Mouse (Mus musculus): ENCODE results near the gene Ndufs6. TPM values are rescaled to one million over a fixed set of nuclear protein-coding genes. Genes with fewer than 3 reads are reported as not detected.

Gene Ndufs6
- polyA plus RNA-seq, 1 experiment from 2014 or later, result 327 TPM

DNA sequence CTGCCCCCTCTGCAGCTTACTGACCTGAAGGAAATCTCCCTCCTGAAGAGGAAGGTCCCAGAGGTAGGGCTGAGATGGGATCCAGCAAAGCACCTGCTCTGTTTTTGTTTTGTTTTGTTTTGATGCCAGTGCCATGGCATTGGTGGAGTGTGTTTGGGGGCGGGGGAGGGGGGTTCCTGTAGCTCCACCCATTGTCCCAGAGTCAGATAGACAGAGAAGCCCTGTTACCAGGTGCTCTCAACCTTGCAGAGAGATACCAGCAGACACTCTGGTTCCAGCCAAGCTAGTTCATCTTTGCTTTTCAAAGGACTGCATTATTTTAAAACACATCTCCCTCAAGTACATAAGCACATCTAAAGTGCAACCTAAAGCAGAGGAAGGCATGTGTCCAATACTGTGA, 54.8 kb downstream of the Ndufs6 start:
- WGBS, result 27% methylated on average over 1 of the region's 1 CpGs
- H3K9ac ChIP-seq (ENCODE audit: low read length), result no peak overlapping the region
- ATAC-seq (replicated peaks; ENCODE audit: low FRiP score), result no peak
- no peak overlapping the region for H3K27ac ChIP-seq (ENCODE audit: low read depth, low read length)
- peaks cover 2% of the 10 kb centered on the region; the same call in 1 of the 2 replicates for H3K4me1 ChIP-seq (replicated peaks; ENCODE audit: control insufficient read depth, insufficient read depth, low read length)
- no peak for DNase-seq (ENCODE audit: low spot score)
- H3K4me3 ChIP-seq (ENCODE audit: low read depth, low read length), result no peak overlapping the region
- H3K27me3 ChIP-seq (ENCODE audit: control insufficient read depth, insufficient read depth, low read length), result peaks cover 63% of the 10 kb centered on the region
- no peaks in the 10 kb centered on the region for H3K36me3 ChIP-seq (ENCODE audit: control insufficient read depth, insufficient read depth, low read length)
- H3K4me2 ChIP-seq (ENCODE audit: low read depth, low read length, severe bottlenecking), result no peak overlapping the region
- no peaks in the 10 kb centered on the region for H3K9me3 ChIP-seq (ENCODE audit: control insufficient read depth, low read length)

DNA sequence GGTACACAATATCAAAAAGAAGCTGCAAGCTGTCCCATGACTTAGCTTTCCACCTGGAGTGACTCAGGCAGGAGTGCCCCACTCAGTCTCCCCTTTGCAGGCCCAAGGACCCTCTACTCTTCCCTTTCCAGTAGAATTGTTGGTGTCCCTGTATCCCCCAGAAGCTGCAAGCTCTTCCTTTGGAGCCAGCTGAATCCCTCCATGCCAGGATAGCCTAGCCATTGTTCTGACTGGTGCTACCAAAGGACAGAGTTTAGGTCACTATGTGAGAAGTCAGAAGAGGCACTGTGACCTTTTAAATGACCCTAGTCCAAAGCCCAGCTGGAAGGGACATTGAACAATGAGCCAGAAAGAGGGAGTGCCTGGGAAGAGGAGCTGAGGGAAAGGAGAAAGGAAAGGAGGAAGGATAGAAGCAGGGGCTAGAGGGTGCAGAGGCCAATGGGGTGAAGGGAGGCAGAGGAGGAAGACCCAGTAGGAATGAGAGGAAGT, 55.5 kb downstream of the Ndufs6 start:
- Histone ChIP-seq H3K27me3 (ENCODE audit: control insufficient read depth, insufficient read depth, low read length) (peaks cover 70% of the 10 kb centered on the region), H3K27ac (ENCODE audit: low read depth, low read length) (no peak overlapping the region), H3K9ac (ENCODE audit: low read length) (no peak overlapping the region), H3K4me1 (replicated peaks; ENCODE audit: control insufficient read depth, insufficient read depth, low read length) (peaks cover 2% of the 10 kb centered on the region; the same call in 1 of the 2 replicates), H3K4me2 (ENCODE audit: low read depth, low read length, severe bottlenecking) (no peak overlapping the region), H3K36me3 (ENCODE audit: control insufficient read depth, insufficient read depth, low read length) (no peaks in the 10 kb centered on the region), H3K9me3 (ENCODE audit: control insufficient read depth, low read length) (no peaks in the 10 kb centered on the region), H3K4me3 (ENCODE audit: low read depth, low read length) (no peak overlapping the region)
- DNase-seq (ENCODE audit: low spot score), result no peak
- ATAC-seq (replicated peaks; ENCODE audit: low FRiP score), result no peak

DNA sequence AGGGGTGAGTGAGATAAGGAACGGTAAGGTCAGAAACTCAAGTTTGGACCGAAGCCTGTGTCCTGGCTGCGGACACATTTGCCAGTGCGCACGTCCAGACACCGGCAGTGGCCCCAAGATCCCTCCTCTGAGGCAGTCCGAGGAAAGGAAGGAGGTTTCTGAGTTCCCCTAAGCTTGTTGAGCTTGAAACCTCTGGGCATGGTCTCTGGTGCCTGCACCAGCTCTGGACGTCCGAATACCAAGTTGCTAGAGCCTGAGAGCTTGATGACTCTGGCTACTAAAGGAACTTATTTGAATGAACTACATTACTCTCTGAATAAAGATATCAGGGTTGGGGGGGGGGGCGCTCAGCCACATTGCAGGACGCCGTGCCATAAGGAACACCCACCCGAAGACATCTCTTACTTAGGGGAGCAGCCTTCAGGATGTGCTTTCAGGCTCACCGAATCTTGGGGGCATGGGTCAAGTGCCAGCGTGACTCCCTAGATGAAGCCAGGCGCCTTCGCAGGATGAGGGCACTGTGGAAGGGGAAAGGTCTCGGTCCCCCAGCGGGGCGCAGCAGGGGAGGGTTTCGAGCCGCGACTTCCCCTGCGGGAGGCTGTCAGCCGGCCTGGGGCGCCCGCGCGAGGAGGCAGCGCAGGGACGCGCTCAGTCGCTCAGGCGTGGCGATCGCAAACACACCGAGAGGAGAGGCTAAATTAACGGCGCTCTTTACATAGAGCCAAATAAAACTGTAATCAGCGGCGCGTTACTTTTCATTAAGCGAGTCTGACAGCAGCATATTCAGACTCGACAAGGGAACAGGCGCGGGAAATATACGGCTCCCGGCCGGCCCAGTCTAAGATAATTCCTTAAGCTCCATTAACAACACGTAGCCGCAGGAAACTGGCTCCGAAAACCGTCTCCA, 56.8 kb downstream of the Ndufs6 start:
- DNase-seq (ENCODE audit: low spot score) (no peak), ATAC-seq (replicated peaks; ENCODE audit: low FRiP score) (no peak)
- no peaks in the 10 kb centered on the region for H3K9me3 ChIP-seq (ENCODE audit: control insufficient read depth, low read length)
- no peak overlapping the region for H3K27ac ChIP-seq (ENCODE audit: low read depth, low read length)
- no peaks in the 10 kb centered on the region for H3K36me3 ChIP-seq (ENCODE audit: control insufficient read depth, insufficient read depth, low read length)
- H3K9ac ChIP-seq (ENCODE audit: low read length), result no peak overlapping the region
- peaks cover 2% of the 10 kb centered on the region; the same call in 1 of the 2 replicates for H3K4me1 ChIP-seq (replicated peaks; ENCODE audit: control insufficient read depth, insufficient read depth, low read length)
- H3K4me2 ChIP-seq (ENCODE audit: low read depth, low read length, severe bottlenecking), result peak overlapping the region; percentile 33
- under 1% methylated on average over 53 of the region's 53 CpGs for WGBS
- H3K4me3 ChIP-seq (ENCODE audit: low read depth, low read length), result peak overlapping the region; percentile 8; the same call in 1 of the 2 replicates
- peaks cover 82% of the 10 kb centered on the region for H3K27me3 ChIP-seq (ENCODE audit: control insufficient read depth, insufficient read depth, low read length)

DNA sequence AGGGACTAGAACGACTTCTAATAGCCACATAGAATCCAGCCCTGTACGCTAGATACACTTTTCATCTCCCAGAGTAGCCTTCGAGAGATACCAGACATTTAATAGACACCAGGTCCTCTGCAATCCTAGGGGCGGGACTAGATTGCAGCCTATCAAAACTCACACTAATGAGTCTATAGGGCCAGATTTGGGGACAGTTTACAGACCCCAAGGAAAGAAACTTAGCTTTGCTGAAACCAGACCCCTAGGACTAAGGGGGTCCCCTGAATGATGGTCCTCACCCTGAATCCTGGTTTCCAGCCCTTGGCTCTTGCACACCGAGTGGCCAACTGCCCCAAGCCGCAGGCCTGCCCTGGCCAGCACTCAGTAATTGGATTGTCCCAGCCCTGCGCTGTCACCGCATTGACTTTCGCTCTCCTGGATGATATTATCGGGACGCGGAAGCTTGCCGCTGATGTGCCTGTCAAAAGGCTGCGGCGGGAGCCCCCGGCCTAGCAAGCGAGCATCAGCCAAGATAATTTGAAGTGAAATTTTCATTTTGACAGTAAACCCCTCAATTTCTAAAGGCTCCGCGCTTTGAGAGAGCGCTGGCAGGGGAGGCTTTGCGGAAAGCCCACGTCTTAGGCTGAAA, 57.8 kb downstream of the Ndufs6 start:
- H3K4me2 ChIP-seq (ENCODE audit: low read depth, low read length, severe bottlenecking), result no peak overlapping the region
- H3K27ac ChIP-seq (ENCODE audit: low read depth, low read length), result no peak overlapping the region
- WGBS, result 3% methylated on average over 22 of the region's 22 CpGs
- ATAC-seq (replicated peaks; ENCODE audit: low FRiP score) (no peak), DNase-seq (ENCODE audit: low spot score) (no peak)
- peaks cover 91% of the 10 kb centered on the region for H3K27me3 ChIP-seq (ENCODE audit: control insufficient read depth, insufficient read depth, low read length)
- H3K9ac ChIP-seq (ENCODE audit: low read length), result no peak overlapping the region
- H3K4me1 ChIP-seq (replicated peaks; ENCODE audit: control insufficient read depth, insufficient read depth, low read length), result peaks cover 2% of the 10 kb centered on the region; the same call in 1 of the 2 replicates
- H3K9me3 ChIP-seq (ENCODE audit: control insufficient read depth, low read length), result no peaks in the 10 kb centered on the region
- H3K36me3 ChIP-seq (ENCODE audit: control insufficient read depth, insufficient read depth, low read length), result no peaks in the 10 kb centered on the region
- no peak overlapping the region for H3K4me3 ChIP-seq (ENCODE audit: low read depth, low read length)

DNA sequence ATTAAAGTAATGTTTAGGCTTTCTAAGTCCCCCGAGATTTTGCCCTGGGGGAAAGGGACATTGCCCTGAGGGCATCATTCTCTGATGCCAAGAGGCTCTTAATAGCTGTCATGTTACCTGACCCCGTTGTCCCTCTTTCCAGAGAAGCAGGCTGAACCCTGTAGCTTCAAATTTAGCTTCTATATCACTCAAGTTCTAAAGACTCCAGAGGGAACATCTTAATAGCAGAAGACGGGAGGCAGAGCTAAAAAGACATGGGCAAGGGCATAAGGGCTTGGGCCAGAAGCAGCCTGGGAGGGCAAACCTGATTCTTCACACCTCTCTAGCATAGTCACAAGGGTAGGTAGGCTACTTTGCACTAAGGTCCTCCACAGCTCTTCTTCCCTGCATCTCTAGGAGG, 58.5 kb downstream of the Ndufs6 start:
- H3K4me1 ChIP-seq (replicated peaks; ENCODE audit: control insufficient read depth, insufficient read depth, low read length), result peaks cover 2% of the 10 kb centered on the region; the same call in 1 of the 2 replicates
- H3K27ac ChIP-seq (ENCODE audit: low read depth, low read length), result no peak overlapping the region
- DNase-seq (ENCODE audit: low spot score), result no peak

More for the DNA sequence above, 58.5 kb downstream of the Ndufs6 start:
- Histone ChIP-seq H3K27me3 (ENCODE audit: control insufficient read depth, insufficient read depth, low read length) (peaks cover 97% of the 10 kb centered on the region), H3K9ac (ENCODE audit: low read length) (no peak overlapping the region), H3K4me2 (ENCODE audit: low read depth, low read length, severe bottlenecking) (no peak overlapping the region), H3K4me3 (ENCODE audit: low read depth, low read length) (no peak overlapping the region), H3K36me3 (ENCODE audit: control insufficient read depth, insufficient read depth, low read length) (no peaks in the 10 kb centered on the region), H3K9me3 (ENCODE audit: control insufficient read depth, low read length) (no peaks in the 10 kb centered on the region)
- WGBS, result 11% methylated on average over 3 of the region's 3 CpGs
- no peak for ATAC-seq (replicated peaks; ENCODE audit: low FRiP score)

Other genes with a start within 250 kb of the Ndufs6 start
- gene Irx4, start 68.1 kb downstream of the Ndufs6 start, polyA plus RNA-seq (2014; fragmentation: Nextera tagmentation; extraction: Ambion mirVana), result 1.2 and 1.8 TPM in 2 replicates
- gene Mrpl36, start within 50 bp of the Ndufs6 start, polyA plus RNA-seq (2014; fragmentation: Nextera tagmentation; extraction: Ambion mirVana), result 116 and 119 TPM in 2 replicates
- gene Lpcat1, start 138.7 kb upstream of the Ndufs6 start, polyA plus RNA-seq (2014; fragmentation: Nextera tagmentation; extraction: Ambion mirVana), result 64.3 and 68.0 TPM in 2 replicates
- gene Slc6a3, start 208.2 kb upstream of the Ndufs6 start, polyA plus RNA-seq (2014; fragmentation: Nextera tagmentation; extraction: Ambion mirVana), result 0.08 and 0.75 TPM in 2 replicates